Mouse (Mus musculus): ENCODE results near the gene Ccdc148.

Ccdc148 gene

DNA sequence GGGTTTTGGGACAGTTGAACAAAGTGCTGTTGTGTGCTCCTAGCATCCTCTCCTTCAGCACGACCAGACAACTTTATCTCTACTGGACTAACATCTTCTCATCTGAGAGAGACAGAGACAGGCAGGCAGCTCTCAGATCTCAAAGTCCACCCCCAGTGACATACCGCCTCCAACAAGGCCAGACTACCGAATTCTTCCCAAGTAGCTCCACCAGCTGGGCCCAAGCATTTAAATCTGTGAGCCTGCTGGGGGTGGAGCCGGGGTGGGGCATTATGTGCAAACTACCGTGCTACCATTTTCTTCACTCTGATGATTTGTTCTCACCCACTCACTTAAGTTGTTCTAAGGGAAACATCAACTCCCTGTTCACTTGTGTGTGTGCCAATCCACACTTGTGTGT is 19.0 kb upstream of the Ccdc148 start:
- no peak for DNase-seq (ENCODE audit: low read depth in 2 of 2, low spot score in 2 of 2)

DNA sequence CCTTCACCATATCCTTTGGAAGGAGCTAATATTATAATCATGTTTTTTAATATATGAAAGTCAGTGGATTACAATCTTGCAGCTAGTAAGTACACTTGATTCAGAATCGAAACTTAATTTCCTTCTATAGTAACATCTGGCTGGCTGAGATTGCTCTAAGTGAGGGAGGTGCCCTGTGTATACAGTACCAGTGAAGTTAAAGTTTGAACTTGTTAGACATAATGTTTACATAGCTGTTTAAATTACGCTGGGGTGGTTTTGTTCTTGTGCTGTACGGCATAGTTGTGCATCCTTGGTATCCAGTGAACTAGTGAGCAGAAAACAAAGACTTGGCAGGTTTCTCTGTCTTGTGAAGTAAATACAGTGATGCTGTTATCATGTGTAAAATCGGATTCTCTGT is 18.5 kb upstream of the Ccdc148 start:
- no peak for DNase-seq (ENCODE audit: low read depth in 2 of 2, low spot score in 2 of 2)

DNA sequence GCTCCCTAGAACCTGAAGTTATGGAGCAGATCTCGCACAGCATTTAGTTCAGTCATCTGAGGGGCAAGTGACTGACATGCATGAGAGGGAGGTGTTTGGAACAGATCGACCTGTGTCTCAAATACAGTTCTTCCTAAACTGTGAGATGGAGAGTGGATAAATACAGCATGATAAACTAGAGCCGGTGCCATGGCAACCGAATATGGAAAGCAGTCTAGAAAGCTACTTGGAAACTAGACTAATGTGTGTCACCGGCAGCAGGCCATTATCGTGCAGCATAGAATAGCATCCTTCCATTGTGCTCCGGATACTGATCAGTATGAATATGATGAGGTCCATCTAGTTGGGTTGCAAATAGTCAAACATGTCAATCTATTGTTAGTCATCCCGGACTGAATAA is 17.7 kb upstream of the Ccdc148 start:
- DNase-seq (ENCODE audit: low read depth in 2 of 2, low spot score in 2 of 2), result no peak

DNA sequence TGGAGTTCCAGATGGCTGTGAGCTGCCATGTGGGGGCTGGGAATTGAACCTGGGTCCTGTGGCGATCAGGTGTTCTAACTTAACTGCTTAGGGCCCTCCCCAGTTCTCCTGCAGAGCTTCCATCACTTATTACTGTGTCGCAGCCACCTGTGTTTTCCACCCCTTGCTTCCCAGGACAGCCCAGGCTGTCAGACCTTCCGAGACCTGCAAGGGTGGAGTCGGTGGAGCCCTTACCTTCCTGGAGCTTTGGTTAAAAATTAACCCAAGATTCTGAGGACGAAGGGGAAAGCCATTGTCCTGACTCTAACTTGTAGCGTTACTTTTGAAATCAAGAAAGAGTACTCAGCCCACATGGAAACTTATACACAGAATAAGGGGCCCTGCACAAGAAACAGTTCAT is 15.4 kb upstream of the Ccdc148 start:
- DNase-seq (ENCODE audit: low read depth in 2 of 2, low spot score in 2 of 2), result no peak

DNA sequence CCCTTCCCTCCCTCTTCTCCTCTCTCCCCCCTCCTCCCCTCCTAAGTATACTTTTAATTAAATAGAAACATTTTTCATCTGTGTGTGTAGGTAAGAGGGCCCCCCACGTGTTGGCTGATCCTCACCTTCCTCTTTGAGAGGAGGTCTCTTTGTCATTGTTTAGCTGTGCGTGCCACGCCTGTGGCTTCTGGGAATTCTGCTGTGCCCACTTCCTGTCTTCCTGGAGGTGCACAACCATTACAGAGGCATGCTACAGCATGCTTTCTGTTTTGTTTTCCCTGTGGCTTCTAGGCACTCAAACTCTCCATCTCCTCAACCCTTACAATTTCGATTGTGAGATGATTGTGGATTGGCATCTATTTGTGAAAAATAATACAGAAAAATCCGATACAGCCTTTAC is 11.1 kb upstream of the Ccdc148 start:
- no peak for DNase-seq (ENCODE audit: low read depth in 2 of 2, low spot score in 2 of 2)

DNA sequence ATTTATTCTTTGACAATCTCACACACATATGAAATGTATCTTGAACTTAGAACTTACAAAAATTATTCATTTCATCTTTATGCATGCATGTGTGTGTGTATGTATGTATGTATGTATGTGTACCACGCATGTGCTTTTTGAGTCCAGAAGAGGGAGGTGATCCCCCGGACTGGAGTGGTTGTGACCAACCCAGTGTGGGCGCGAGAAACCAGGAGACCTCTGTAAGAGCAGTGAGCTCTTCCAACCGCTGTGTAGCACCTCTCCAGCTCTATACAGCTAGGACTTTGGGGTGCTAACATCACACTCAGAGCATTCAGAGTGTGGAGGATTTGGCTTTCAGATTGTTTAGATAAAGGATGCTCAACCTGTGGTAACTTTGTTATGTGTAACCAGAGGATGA is 10.1 kb upstream of the Ccdc148 start:
- no peak for DNase-seq (ENCODE audit: low read depth in 2 of 2, low spot score in 2 of 2)

DNA sequence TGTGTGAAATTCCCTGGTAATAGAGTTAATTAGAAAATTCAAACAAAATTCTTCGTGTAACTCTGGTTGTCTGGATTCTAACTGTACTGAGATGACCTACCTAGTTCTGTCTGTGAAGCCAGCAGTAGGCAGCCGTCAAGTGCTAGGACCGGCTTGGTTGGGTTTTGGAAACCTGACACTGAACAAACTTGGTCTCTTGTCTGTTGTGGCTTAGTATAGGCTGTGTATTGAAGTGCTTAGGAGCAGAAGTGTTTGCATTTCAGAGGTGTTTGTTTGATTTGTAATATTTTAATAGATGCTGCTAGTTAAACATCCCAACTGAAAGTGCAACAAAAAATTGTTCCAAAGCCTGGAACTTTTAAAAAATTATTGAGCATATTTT is 9.7 kb upstream of the Ccdc148 start:
- no peak for DNase-seq (ENCODE audit: low read depth in 2 of 2, low spot score in 2 of 2)

DNA sequence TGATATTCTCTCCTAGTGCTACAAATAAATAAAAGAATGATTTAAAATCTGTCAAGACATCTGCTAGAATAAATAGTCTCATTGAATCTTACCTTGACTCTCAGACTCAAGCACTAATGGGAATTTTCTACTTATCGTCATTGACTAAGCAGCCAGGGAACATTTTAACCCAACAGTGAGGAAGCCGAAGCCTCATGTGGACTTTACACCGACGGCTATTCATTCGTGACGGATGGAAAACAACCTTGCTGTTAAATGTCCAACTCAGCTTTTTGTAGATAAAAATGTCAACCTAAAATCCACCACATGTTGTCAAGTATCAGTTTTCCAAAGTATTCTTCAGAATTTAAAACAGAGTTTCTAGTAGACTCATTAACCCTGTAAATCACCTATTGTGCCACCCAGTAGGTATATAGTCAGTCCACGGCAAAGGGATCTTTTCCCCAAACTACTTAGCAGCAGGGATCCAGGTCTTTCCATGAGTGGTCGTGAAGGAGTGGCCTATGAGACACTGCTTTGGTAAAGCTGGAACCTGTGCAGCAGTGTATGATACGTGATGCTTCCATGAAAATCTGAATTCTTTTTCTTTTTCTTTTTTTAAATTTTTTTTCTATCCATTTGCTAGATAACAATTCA is 9.2 kb upstream of the Ccdc148 start:
- no peak for DNase-seq (ENCODE audit: low read depth in 2 of 2, low spot score in 2 of 2)

DNA sequence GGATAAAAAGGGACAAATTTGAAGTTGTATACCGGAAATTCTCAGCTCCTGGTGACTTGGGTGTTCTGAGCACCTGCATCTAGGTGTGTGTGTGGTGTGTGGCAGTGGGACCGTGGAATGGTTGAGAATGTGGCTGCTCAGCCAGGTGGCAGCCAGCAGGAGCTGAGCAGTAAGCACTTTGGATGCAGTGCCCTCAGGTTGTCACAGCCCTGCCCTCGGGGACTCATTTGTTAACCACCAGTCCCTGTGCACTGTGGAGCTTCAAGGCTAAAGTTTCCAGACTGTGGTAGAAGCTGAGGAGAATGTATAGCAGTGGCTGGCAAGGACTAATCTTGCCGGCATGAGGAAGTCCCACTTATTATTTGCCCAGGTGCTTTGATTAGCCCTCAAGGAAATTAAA is 7.3 kb upstream of the Ccdc148 start:
- no peak for DNase-seq (ENCODE audit: low read depth in 2 of 2, low spot score in 2 of 2)

DNA sequence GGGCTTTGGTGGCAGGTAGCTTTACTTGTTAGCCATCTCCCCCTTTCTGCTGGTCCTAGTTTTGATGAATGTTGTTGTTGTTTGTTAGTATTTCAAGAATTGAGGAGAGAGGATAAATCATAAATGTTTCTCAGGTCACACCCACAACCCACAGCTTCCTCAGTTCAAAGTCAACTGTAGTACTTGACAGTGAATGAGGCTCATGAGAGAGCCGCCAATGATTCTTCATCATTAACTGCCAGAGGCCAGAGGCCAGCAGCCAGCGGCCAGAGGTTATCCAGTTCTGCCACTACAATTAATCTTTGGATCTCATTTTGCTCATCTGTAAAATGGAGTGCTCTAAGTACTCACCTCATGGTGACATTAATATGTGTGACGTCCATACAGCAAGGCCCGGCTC is 6.5 kb upstream of the Ccdc148 start:
- no peak for DNase-seq (ENCODE audit: low read depth in 2 of 2, low spot score in 2 of 2)

DNA sequence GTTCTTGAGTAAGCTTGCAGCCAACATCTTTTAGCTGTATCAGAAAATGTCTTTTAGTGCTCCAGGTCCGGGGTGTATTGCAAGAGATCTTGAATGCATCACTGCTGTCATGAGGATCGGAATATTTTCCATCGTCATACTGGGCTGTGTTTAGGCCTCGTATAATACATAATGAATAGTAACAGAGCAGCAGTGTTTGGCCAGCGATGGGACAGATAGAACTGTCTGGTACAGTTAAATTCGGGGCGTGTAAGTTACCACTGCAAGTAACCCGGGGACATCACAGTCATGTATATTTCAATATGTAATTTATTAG is 1.8 kb upstream of the Ccdc148 start:
- DNase-seq (ENCODE audit: low read depth in 2 of 2, low spot score in 2 of 2), result no peak

DNA sequence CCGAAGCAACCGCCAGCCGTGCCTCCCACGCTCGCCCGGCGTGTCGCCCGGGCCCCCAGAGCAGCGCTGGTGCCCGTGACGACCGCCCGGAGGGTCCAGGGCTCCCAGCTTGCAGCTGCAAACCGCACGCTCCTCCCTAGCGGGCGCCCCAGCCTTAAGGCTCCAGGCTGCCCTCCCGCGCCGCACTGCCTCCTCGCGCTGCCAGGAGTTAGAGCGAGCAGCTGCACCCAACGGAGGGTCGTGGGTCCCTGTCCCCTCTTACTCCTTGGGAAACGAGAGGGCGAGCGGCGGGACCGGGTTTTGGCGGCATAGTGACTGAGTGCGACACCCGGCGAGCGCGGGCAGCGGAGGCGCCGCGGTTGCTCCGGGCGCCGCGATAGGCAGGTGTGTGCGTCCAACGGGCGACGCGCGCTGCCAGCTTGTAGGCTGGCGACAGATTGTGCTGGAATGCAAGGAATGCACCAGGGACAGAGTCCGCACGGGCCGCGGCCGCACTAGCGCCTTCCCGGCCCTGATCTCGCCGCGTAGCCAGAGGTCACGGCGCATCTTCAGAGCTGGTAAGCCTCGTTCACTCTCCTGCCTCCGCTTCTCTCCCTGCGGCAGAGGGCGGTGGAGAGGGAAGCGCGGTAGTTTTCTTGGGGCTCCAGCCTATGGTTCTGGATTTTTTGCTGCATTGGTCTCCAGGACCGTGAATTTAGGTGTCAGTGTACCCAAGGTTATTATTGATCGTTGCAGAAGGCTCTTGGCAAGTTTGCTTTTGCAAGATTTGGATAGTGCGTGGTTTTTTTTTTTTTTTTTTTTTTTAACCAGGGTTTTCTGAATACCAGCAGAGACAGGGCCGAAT is 1.2 kb upstream of the Ccdc148 start:
- peak; percentile 33 to 40 for DNase-seq (ENCODE audit: low read depth in 2 of 2, low spot score in 2 of 2)

DNA sequence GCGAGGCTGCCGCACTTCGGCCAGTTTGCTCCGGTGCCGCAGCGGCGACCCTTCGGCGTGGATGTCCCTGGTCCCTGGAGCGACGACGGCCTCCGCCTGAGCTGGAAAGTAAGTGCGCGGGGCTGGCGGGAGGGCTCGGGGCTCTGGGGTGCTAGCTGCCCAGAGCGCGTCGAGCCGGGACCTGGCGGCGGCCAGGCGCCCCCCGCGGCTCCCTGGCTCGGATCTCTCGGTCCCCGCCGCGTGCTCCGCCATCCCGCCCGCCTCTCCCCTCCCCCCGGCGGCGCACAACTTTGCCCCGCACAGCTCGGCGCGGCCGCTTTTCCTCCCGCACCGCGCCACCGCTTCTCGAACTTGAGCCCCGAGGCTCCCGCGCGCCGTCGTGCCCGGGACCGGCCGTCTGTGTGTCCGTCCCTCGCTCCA is 548 bp upstream of the Ccdc148 start:
- DNase-seq (ENCODE audit: low read depth in 2 of 2, low spot score in 2 of 2), result peak in 1 of 2 experiments; percentile 11

DNA sequence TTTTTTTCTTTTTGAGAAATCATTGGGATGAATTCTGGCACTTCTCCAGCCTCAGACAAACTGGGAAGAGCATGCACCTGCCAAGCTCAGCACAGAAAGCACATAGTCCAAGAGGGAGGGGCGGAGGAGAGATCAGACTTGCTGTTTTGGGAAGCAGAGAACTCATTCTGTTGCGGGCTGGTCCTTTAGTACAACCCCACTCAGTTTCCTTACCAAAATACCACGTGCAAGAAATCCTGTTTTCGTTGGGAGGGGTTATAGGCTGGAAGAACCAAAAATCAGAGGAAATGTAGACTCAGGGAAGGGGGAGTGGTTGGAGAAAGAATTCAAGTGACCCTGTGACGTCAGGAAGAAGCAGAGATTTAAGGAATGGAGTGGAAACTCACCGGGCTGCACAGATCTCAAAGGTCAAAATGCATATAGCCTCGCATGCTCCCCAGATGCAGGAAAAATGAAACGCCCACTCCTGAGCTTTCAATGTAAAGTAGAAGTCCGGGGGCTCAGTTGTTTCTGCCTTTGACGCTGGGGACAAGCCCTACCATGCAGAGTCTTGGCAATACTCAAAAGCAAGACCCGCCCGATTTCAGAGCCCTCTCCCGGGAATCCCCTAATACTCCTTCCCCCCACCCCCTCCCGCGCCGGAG is 400 bp downstream of the Ccdc148 start:
- DNase-seq (ENCODE audit: low read depth in 2 of 2, low spot score in 2 of 2), result no peak

DNA sequence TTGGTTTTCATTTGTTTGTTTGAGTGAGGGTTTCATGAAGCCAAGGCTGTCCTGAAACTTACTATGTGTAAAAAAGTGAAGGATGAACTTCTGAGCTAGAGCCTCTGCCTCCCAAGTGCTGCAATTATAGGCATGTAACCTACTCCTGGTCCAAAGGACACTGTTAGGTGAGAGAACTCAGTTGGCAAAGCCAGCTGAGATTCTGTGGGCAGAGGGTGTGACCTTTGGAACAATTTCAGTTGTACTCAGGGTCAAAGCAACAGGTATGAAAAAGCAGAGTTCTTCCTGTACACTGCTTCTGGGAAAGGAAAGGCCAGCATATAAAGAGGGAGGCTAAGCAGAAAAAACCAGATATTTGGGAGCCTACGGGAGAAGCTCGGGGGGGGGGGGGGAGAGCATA is 2.4 kb downstream of the Ccdc148 start:
- no peak for DNase-seq (ENCODE audit: low read depth in 2 of 2, low spot score in 2 of 2)

DNA sequence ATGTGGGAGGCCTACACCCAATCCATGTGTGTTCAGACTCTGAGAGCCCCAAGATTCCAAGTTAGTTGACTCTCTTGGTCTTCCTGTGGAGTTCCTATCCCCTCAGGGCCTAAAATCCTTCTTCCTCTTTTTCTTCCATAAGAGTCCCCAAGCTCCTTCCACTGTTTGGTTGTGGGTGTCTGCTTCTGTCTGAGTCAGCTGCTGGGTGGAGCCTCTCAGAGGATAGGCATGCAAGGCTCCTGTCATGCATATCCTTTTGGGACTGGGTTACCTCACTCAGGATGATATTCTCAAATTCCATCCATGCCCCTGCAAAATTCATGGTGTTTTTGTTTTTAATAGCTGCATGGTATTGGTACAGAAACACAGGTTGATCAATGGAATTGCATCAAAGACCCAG is 5.1 kb downstream of the Ccdc148 start:
- no peak for DNase-seq (ENCODE audit: low read depth in 2 of 2, low spot score in 2 of 2)

DNA sequence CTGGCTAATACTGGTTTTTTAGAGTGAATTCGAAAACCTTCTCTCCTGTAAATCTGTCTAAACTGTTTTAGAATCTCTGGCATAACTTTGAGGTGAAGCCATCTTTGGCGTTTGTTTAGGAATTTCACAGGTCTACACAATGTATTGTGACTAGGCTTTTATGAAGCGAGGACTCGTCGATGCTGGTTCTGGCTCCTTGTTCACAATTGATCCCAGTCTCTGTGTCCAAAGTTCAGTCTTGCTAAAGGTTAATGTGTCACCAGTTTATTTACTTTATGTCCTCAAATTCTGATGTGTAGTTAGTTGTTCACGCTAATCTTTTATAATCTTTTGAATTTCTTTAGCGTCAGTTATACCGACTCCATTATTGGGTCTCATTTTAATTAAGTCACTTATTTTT is 29.4 kb downstream of the Ccdc148 start:
- no peak for DNase-seq (ENCODE audit: low read depth in 2 of 2, low spot score in 2 of 2)

DNA sequence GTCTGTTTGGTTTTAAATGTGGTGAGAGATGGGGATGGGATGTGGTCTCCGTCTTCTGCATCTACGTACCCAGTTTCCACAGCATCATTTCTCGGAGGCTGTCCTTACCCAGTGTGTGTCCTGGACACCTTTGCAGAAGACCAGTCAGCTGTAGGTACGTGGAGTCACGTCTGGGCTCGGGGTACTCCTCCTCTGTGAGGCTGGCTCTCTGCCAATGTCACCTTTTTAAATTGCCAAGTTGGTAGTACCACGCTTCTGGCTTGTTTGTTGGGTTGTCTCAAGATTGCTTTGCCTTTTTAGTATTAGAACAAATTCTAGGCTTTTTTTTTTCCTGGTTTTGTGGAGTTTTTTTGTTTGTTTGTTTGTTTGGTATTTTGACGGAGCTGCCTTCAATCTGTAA is 30.7 kb downstream of the Ccdc148 start:
- DNase-seq (ENCODE audit: low read depth in 2 of 2, low spot score in 2 of 2), result no peak

DNA sequence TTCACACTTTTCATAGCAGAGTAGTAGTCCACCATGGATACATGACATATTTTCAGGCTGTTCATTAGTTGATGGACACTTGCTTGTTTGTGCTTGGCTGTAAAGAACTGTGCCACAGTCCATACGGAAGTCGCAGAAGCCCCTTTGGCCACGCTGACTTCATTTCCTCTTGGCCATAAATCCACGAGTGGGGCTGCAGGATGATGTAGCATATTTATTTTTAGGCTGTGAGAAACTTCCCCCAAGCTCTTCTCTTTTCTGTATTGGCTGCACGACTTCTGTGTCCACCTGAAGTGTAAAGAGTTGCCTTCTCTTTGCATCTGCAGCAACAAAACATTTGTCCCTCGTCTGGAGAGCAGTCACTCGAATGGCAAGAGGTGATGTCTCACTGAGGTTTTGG is 31.5 kb downstream of the Ccdc148 start:
- DNase-seq (ENCODE audit: low read depth in 2 of 2, low spot score in 2 of 2), result no peak

DNA sequence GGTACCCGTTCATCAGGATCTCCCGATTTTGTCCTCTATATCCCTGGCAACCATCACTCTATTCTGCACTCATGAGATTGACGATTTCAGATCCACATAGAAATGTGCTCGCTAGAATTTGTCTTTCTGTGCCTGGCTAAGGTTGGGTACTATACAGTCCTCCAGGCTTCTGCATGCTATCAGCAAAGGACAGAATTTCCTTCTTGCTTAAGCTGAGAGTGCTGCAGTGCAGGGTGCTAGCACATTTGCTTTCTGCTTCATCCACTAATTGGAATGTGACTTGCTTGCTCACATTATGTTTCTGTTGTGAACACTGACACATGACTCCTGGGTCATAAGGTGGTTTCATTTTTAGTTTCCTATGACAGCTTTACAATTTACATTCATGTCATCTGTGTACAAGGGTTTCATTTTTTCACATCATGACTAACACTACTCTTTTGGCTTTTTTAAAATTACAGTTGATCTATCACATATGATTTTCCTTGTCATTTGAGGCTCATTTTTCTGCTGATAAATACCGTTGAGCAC is 104.8 kb downstream of the Ccdc148 start:
- no peak for DNase-seq (ENCODE audit: low read depth in 2 of 2, low spot score in 2 of 2)

DNA sequence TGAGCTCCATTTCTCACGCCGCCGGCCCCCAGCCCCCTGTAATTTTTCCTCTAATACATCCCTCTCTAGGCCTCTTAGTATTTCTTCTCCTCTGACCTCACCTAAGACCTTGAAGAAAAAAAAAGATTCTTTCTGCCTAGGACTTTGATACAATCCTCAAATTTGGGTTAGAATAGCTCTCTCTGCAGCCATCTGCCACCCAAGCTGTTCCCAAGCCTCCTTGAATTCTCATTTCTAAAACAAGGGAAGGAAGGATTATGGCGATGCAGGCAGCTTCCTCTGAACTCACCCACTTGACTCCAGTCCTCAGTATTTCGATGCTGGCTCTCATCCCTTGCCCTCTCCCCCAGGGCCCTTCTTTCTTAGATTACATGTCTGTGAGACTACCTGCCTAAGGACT is 106.1 kb downstream of the Ccdc148 start:
- DNase-seq (ENCODE audit: low read depth in 2 of 2, low spot score in 2 of 2), result no peak

DNA sequence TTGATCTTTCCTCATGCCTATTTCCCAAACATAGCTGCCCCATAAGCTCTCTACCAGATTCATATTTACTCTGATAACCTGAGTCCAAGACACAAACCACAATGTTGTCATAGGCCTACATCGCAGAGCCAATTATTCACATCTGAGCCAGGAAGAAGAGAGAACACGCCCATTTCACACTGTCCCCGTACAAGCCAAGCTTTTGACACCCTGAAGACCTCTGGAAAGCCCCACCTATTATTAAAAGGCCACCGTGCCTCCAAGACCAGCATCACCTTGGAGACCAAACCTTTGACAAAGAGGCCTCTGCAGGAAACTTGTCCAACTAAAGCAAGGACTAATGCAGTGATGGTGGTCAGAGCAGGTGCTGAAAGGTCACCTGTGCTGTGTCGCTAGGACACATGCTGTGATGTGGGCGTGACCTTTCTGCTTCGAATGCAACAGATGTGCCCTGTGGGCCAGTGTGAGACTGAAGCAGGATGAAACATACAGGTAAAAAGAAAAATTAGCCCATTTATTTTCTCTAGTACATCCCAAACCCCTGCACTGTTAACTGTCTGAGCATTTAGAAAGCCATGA is 106.9 kb downstream of the Ccdc148 start:
- no peak for DNase-seq (ENCODE audit: low read depth in 2 of 2, low spot score in 2 of 2)
